Mouse (Mus musculus): ENCODE data around the gene Ankrd10. TPM values are rescaled to one million over a fixed set of nuclear protein-coding genes. Genes with fewer than 3 reads are reported as not detected.

The Ankrd10 gene
- polyA plus RNA-seq, 1 experiment from 2014 or later: 115 TPM

DNA sequence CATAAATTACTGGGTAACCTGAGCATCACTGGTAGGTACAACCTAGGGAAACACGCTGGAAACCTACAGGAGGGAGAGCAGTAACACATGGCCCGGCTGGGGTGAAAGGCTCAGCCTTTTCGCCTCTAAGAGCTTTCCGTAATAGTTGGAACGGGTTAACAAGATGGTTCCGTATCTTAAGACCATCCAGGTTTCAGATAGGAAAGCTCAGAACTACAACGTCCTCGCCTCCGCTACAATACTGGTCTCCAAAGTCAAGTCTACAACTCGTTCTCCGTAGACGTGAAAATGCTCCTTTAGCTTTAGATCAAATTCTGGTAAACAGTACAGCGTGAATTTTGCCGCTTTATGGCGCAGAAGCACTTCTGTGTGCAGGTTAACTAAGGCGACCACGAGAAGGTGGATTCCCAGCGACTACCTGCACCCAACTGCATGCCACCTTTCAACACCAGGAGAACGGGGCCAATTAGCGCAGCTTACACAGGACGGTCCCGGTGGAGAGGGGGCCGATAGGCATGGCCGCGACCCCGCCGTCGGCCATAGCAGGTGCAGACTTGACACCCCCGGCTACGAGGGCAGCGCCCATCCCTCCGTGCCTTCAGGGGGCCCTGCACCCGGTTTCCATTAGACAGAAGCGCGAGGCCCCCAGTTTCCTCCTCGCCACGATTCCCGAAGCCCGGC lies 1.1 kb downstream of the Ankrd10 start:
- under 1% methylated on average over 39 of the region's 39 CpGs for WGBS
- H3K36me3 ChIP-seq: peaks cover 24% of the 10 kb centered on the region
- peak; percentile 1; the same call in 1 of the 2 replicates for ATAC-seq (ENCODE audit: low FRiP score, low read depth)
- peak overlapping the region; percentile 90 for H3K4me2 ChIP-seq (replicated peaks)
- no peaks in the 10 kb centered on the region for H3K27me3 ChIP-seq
- H3K9ac ChIP-seq: peak overlapping the region; percentile 96
- no peaks in the 10 kb centered on the region for H3K9me3 ChIP-seq
- H3K27ac ChIP-seq: peak overlapping the region; percentile 99
- H3K4me3 ChIP-seq: peak overlapping the region; percentile 96
- peaks cover 51% of the 10 kb centered on the region for H3K4me1 ChIP-seq

DNA sequence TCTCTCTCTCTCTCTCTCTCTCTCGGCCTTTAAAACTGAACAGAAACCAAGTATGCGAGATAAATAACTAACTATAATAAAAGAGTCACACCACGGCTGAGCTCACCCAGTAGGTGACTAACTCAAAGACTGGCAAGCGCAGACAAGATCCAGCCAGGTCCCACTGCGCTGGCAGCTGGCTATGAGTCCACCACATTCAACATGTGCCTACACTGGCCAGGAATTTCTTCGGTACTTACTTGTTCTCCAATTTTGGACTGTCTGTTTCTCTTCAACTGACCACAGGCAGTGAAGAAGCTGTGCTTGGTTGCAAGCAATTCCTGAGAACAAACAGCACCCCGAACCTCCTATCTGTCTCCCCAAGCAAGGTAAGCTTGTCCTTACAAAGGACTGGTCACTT lies 2.1 kb downstream of the Ankrd10 start:
- peaks cover 58% of the 10 kb centered on the region for H3K4me1 ChIP-seq
- peaks cover 33% of the 10 kb centered on the region for H3K36me3 ChIP-seq
- H3K4me3 ChIP-seq: peak overlapping the region; percentile 96
- no peak overlapping the region for H3K27ac ChIP-seq
- 54% methylated on average over 7 of the region's 7 CpGs for WGBS
- H3K27me3 ChIP-seq: no peaks in the 10 kb centered on the region
- peak overlapping the region; percentile 96 for H3K9ac ChIP-seq
- ATAC-seq (ENCODE audit: low FRiP score, low read depth): no peak
- H3K9me3 ChIP-seq: no peaks in the 10 kb centered on the region
- peak overlapping the region; percentile 90 for H3K4me2 ChIP-seq (replicated peaks)

DNA sequence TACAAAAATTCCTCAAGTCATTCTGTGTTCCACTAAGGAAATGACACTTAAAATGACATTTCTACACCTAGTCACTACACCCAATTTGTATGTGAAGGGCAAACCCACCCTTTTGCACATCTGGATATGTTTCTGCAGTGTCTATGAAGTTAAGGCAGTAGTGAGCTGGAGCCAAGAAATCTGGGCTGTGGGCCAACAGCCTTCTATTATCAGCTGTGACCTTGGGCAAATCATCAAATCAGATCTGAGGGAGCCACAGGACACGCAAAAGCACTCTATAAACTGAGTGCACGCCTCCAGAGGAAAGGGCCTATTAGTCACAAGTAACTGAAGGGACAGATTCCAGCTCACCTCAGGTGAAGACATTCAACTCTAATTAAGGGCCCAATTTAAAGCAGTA lies 3.2 kb downstream of the Ankrd10 start:
- Histone ChIP-seq H3K36me3 (peaks cover 42% of the 10 kb centered on the region), H3K27ac (0 out of 2 replicates have a peak overlapping the region, but pooled peaks have one; percentile 3), H3K4me3 (peak overlapping the region; percentile 96), H3K9me3 (no peaks in the 10 kb centered on the region), H3K4me1 (peaks cover 66% of the 10 kb centered on the region), H3K4me2 (replicated peaks) (peak overlapping the region; percentile 90), H3K27me3 (no peaks in the 10 kb centered on the region), H3K9ac (0 out of 2 replicates have a peak overlapping the region, but pooled peaks have one; percentile 14)
- no peak for ATAC-seq (ENCODE audit: low FRiP score, low read depth)
- WGBS: 17% methylated on average over 2 of the region's 2 CpGs

DNA sequence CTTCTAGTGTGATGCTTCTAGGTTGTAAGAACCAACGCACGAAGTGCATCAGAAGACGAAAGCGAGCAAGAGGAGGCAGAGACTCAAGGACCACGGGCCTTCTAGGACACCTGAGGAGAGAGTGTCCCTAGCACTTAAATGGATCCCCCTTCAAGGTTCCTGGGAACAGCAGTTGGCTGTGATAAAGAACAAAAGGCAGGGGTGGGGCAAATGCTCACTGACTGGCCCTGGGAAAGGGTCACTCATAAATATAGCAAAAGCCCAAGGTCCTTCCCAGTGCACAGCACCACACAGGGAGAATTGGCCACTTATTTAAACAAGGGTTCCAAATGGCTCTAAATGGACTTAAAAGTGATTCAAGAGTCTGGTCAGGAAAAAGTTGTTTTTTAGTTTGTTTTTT lies 6.4 kb downstream of the Ankrd10 start:
- no peak overlapping the region for H3K4me3 ChIP-seq
- peaks cover 65% of the 10 kb centered on the region for H3K36me3 ChIP-seq
- ATAC-seq (ENCODE audit: low FRiP score, low read depth): no peak
- no peaks in the 10 kb centered on the region for H3K9me3 ChIP-seq
- no peak overlapping the region for H3K9ac ChIP-seq
- 75% methylated on average over 5 of the region's 5 CpGs for WGBS
- H3K27ac ChIP-seq: no peak overlapping the region
- H3K27me3 ChIP-seq: no peaks in the 10 kb centered on the region
- peaks cover 59% of the 10 kb centered on the region for H3K4me1 ChIP-seq
- H3K4me2 ChIP-seq (replicated peaks): no peak overlapping the region

DNA sequence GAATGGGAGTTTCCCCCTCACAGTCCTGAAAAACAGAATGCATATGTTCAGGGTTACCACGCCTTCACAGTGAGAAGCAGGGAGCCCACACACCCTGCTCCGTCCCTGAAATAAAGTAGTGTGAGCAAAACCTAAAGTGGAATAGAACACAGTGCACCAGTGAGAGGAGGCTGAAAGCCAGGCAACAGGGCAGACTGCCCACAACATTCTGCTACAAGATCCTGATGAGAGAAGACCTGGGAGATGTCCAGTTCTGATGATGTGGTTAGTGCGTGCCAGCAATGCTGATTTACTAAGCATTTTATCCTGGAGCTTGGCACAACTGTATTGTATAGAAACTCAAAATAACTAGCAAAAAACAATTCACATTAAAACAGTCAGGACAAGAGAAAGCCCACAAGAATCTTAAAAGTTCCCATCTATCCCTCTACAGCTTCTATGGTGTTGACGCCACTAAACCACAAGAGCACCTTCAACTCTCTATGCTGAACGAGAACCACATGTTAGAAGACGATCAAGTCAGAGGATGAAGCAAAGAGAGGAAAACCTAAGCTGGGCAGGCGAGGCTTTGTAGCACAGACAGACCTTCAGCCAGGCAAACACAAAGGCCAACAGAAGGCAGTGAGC lies 6.9 kb downstream of the Ankrd10 start:
- Histone ChIP-seq H3K27me3 (no peaks in the 10 kb centered on the region), H3K4me3 (no peak overlapping the region)

GRCm38 (mm10) chr8:11627717-11628116 lies 7.8 kb downstream of the Ankrd10 start:
- H3K9me3 ChIP-seq: no peaks in the 10 kb centered on the region
- no peaks in the 10 kb centered on the region for H3K27me3 ChIP-seq
- H3K27ac ChIP-seq: no peak overlapping the region
- H3K4me2 ChIP-seq (replicated peaks): no peak overlapping the region
- WGBS: 80% methylated on average over 9 of the region's 9 CpGs
- H3K36me3 ChIP-seq: peaks cover 74% of the 10 kb centered on the region
- H3K4me1 ChIP-seq: peaks cover 44% of the 10 kb centered on the region
- no peak for ATAC-seq (ENCODE audit: low FRiP score, low read depth)
- H3K4me3 ChIP-seq: no peak overlapping the region
- H3K9ac ChIP-seq: no peak overlapping the region

More for the DNA sequence above, 6.9 kb downstream of the Ankrd10 start:
- Histone ChIP-seq H3K4me2 (replicated peaks) (no peak overlapping the region), H3K4me1 (peaks cover 53% of the 10 kb centered on the region), H3K27ac (no peak overlapping the region; the same call in 1 of the 2 replicates), H3K9ac (no peak overlapping the region), H3K9me3 (no peaks in the 10 kb centered on the region), H3K36me3 (peaks cover 67% of the 10 kb centered on the region)
- 55% methylated on average over 7 of the region's 7 CpGs for WGBS
- no peak for ATAC-seq (ENCODE audit: low FRiP score, low read depth)

GRCm38 (mm10) chr8:11625084-11625483 lies 10.5 kb downstream of the Ankrd10 start:
- Histone ChIP-seq H3K36me3 (peaks cover 75% of the 10 kb centered on the region), H3K9ac (no peak overlapping the region), H3K27ac (no peak overlapping the region), H3K9me3 (no peaks in the 10 kb centered on the region), H3K4me3 (no peak overlapping the region), H3K4me1 (peaks cover 21% of the 10 kb centered on the region), H3K27me3 (no peaks in the 10 kb centered on the region), H3K4me2 (replicated peaks) (no peak overlapping the region)
- no peak for ATAC-seq (ENCODE audit: low FRiP score, low read depth)
- 83% methylated on average over 4 of the region's 4 CpGs for WGBS

DNA sequence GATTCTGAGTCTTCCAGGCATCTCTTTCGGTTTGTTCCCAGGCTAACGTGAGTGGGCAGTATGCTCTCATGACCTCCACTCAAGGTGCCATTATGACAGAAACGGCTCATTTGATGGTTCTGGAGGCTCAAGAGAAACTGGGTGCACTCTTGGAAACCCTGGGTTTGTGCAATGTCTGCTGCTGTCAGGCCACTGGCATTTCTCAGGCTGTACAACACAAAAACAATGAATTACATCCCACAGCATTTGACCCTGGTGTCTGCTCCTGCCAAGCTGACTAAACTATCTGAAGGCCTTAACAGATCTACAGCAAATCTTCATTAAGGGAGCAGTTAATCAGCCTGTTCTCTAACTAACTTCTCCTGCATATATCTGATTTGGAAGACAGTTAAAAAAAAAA lies 16.5 kb downstream of the Ankrd10 start:
- 94% methylated on average over 3 of the region's 3 CpGs for WGBS
- Histone ChIP-seq H3K9ac (no peak overlapping the region), H3K4me3 (no peak overlapping the region), H3K27me3 (no peaks in the 10 kb centered on the region), H3K4me1 (no peaks in the 10 kb centered on the region), H3K4me2 (replicated peaks) (no peak overlapping the region), H3K27ac (no peak overlapping the region), H3K36me3 (peaks cover 78% of the 10 kb centered on the region), H3K9me3 (no peaks in the 10 kb centered on the region)
- no peak for ATAC-seq (ENCODE audit: low FRiP score, low read depth)

- 86% methylated on average over 2 of the region's 2 CpGs for WGBS
- Histone ChIP-seq H3K4me3 (no peak overlapping the region), H3K9me3 (no peaks in the 10 kb centered on the region), H3K27me3 (no peaks in the 10 kb centered on the region), H3K27ac (no peak overlapping the region), H3K4me2 (replicated peaks) (no peak overlapping the region), H3K36me3 (peaks cover 79% of the 10 kb centered on the region), H3K4me1 (no peaks in the 10 kb centered on the region), H3K9ac (no peak overlapping the region)
- ATAC-seq (ENCODE audit: low FRiP score, low read depth): no peak
Observed at GRCm38 (mm10) chr8:11618063-11618462, 17.5 kb downstream of the Ankrd10 start.

DNA sequence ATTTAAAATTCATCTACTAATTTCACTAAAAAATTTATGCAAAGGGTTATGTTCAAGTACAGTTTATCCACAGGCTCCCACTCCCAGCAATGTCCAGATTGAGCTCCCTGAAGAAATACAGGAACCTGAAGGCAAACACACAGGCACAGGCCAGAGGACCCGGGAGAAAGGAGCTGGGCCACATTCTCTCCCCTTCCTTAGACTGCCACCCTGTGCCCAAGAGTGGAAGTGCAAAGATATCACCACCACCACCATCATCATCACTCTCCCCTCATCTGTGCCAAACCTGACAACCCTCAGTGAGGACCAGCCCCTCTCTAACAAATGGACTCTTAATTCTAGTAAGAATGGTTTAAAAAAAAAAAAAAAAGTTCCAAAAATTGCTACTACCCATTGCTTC lies 19.3 kb downstream of the Ankrd10 start:
- 25% methylated on average over 1 of the region's 1 CpGs for WGBS
- H3K27me3 ChIP-seq: no peaks in the 10 kb centered on the region
- no peak overlapping the region for H3K4me2 ChIP-seq (replicated peaks)
- H3K9ac ChIP-seq: no peak overlapping the region
- H3K9me3 ChIP-seq: no peaks in the 10 kb centered on the region
- peaks cover 83% of the 10 kb centered on the region for H3K36me3 ChIP-seq
- no peak overlapping the region for H3K27ac ChIP-seq
- ATAC-seq (ENCODE audit: low FRiP score, low read depth): no peak
- no peak overlapping the region for H3K4me3 ChIP-seq
- no peaks in the 10 kb centered on the region for H3K4me1 ChIP-seq

GRCm38 (mm10) chr8:11614126-11614835 lies 21.3 kb downstream of the Ankrd10 start:
- no peak for ATAC-seq (ENCODE audit: low FRiP score, low read depth)
- H3K9ac ChIP-seq: no peak overlapping the region
- H3K36me3 ChIP-seq: peaks cover 83% of the 10 kb centered on the region
- H3K4me1 ChIP-seq: no peaks in the 10 kb centered on the region
- no peak overlapping the region for H3K4me2 ChIP-seq (replicated peaks)
- 86% methylated on average over 6 of the region's 6 CpGs for WGBS
- H3K9me3 ChIP-seq: no peaks in the 10 kb centered on the region
- H3K27ac ChIP-seq: no peak overlapping the region
- no peak overlapping the region for H3K4me3 ChIP-seq
- no peaks in the 10 kb centered on the region for H3K27me3 ChIP-seq

GRCm38 (mm10) chr8:11608848-11609247 lies 26.7 kb downstream of the Ankrd10 start:
- Histone ChIP-seq H3K27me3 (no peaks in the 10 kb centered on the region), H3K4me2 (replicated peaks) (no peak overlapping the region), H3K4me1 (no peaks in the 10 kb centered on the region), H3K36me3 (peaks cover 82% of the 10 kb centered on the region), H3K9me3 (0 out of 2 replicates have a peak, but pooled peaks cover 6% of the 10 kb centered on the region), H3K4me3 (no peak overlapping the region), H3K9ac (no peak overlapping the region), H3K27ac (no peak overlapping the region)
- no peak for ATAC-seq (ENCODE audit: low FRiP score, low read depth)
- WGBS: 97% methylated on average over 9 of the region's 9 CpGs
